Mouse (Mus musculus): ENCODE data around the gene Olfr613. TPM values are rescaled to one million over a fixed set of nuclear protein-coding genes. Genes with fewer than 3 reads are reported as not detected.
"Not testable (repeated sequence)": the region's sequence is repeated elsewhere in the genome, so short reads cannot be mapped to it uniquely, and the experiment has no call there.

Gene Olfr613
- polyA plus RNA-seq (2015; fragmentation: Nextera tagmentation; extraction: Ambion mirVana): 0.08 and 0.11 TPM in 2 replicates

DNA sequence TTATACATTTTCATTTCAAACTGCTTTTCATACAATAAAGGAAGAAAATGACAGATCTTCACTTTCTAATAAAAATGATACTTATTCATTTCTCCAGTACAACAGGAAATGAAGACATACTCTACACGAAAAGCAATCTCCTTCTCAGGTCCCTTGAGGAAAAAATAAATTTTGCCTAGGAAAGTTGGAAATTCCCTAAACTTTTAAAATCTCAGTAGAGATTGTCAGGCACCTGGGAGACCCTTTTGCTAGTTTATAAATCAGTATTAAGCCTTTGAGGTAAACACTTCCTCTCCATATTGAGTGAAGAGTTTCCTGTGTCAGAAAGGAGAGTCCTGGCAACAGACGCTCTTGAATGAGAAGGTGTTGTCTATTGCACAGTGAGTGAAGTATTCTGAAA lies at the start of gene Olfr613:
Olfr613 (plus strand) TSS at position 301 of the 400 bp plus-strand sequence.
- WGBS: 80% methylated on average over 2 of the region's 2 CpGs
- H3K4me2 ChIP-seq (replicated peaks): no peak within 1 kb of the TSS
- no peaks in the 10 kb centered on the region for H3K36me3 ChIP-seq
- H3K4me3 ChIP-seq (replicated peaks): no peak within 1 kb of the TSS
- ATAC-seq (ENCODE audit: insufficient number of reproducible peaks, low FRiP score, low TSS enrichment, low read depth): no peak
- no peak within 1 kb of the TSS for H3K27ac ChIP-seq (replicated peaks)
- H3K27me3 ChIP-seq: no peaks in the 10 kb centered on the region
- no peak within 1 kb of the TSS for H3K9ac ChIP-seq
- H3K9me3 ChIP-seq (replicated peaks): no peaks in the 10 kb centered on the region
- H3K4me1 ChIP-seq: no peaks in the 10 kb centered on the region

DNA sequence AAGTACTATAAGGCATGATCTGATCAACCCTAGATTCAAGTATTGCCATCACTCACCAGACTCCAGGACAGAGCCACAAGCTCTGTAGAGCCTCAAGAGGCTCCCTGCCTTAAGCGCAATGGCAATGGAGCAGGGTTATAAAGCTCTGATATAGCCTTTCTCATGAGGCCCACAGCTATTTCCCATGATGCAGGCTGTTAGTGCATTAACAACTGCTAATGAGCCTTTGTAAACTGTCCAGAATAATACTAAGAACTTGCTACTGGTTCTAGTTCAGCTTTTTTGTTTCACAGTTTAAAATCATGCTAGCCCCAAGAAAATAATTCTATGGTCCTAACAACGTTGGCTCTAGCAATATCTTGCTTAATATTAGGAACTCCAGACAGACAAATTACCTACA lies 35.9 kb upstream of the Olfr613 start, which contains the start of gene Olfr610:
Olfr610 (minus strand) TSS at position 101 of the 400 bp plus-strand sequence.
- Histone ChIP-seq H3K9me3 (replicated peaks) (no peaks in the 10 kb centered on the region), H3K27ac (replicated peaks) (no peak within 1 kb of the TSS), H3K4me2 (replicated peaks) (no peak within 1 kb of the TSS), H3K27me3 (no peaks in the 10 kb centered on the region), H3K36me3 (no peaks in the 10 kb centered on the region), H3K9ac (no peak within 1 kb of the TSS), H3K4me1 (no peaks in the 10 kb centered on the region), H3K4me3 (replicated peaks) (no peak within 1 kb of the TSS)
- no peak for ATAC-seq (ENCODE audit: insufficient number of reproducible peaks, low FRiP score, low TSS enrichment, low read depth)
- WGBS: 86% methylated on average over 2 of the region's 2 CpGs

DNA sequence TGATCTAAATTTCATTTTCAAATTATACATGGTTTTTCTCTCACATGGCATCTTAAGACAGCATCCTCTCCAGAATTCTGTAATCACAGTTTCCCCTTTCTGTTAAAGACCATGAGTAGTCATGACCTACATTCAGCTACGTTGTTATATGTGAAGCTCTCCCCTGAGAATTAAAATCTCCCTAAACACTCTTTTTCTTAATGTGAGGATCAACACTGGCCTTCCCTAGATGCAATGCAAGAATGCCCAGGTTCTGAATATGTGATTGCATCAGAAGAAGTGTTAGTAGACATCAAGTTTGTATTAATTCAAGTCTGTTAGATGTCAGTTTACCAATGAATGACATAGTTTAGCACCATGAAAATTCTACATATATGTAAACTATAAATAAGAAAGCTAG lies 27.1 kb upstream of the Olfr613 start, which contains the start of gene Olfr611:
Olfr611 (minus strand) TSS at position 101 of the 400 bp plus-strand sequence.
- H3K9ac ChIP-seq; H3K4me3 ChIP-seq (replicated peaks): not testable (repeated sequence)
- 78% methylated on average over 1 of the region's 1 CpGs for WGBS

DNA sequence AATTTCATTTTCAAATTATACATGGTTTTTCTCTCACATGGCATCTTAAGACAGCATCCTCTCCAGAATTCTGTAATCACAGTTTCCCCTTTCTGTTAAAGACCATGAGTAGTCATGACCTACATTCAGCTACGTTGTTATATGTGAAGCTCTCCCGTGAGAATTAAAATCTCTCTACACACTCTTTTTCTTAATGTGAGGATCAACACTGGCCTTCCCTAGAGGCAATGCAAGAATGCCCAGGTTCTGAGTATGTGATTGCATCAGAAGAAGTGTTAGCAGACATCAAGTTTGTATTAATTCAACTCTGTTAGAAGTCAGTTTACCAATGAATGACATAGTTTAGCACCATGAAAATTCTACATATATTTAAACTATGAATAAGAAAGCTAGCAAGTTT lies 5.3 kb upstream of the Olfr613 start, which contains the start of gene Olfr612:
Olfr612 (minus strand) TSS at position 101 of the 400 bp plus-strand sequence.
- 76% methylated on average over 2 of the region's 2 CpGs for WGBS
- not testable (repeated sequence) for H3K4me2 ChIP-seq (replicated peaks); H3K4me3 ChIP-seq (replicated peaks); H3K27ac ChIP-seq (replicated peaks); H3K9ac ChIP-seq; H3K4me1 ChIP-seq; H3K27me3 ChIP-seq; H3K36me3 ChIP-seq; H3K9me3 ChIP-seq (replicated peaks); ATAC-seq (ENCODE audit: insufficient number of reproducible peaks, low FRiP score, low TSS enrichment, low read depth)

More for the DNA sequence above, 27.1 kb upstream of the Olfr613 start, which contains the start of gene Olfr611:
- not testable (repeated sequence) for H3K27ac ChIP-seq (replicated peaks); H3K4me1 ChIP-seq; H3K4me2 ChIP-seq (replicated peaks); H3K27me3 ChIP-seq; ATAC-seq (ENCODE audit: insufficient number of reproducible peaks, low FRiP score, low TSS enrichment, low read depth); H3K9me3 ChIP-seq (replicated peaks); H3K36me3 ChIP-seq

DNA sequence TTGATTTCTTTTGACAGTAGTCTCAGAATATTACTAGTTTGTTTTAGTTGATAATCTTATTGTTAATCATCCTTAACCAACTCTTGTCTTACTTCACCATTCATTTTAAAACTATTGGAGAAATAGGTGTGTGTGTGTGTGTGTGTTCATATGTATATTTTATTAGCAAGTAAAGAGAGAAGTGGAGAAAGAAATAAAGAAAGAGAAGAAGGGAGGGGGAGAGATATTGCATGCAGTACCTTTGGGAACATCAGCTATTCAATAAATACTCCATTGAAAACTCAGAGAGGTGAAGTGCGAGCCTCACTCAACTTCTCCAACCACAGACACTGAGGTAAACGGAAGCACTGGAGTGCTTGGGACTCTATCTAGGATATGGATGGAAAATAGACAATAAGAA lies 7.9 kb downstream of the Olfr613 start, which contains the start of gene Olfr615:
Olfr615 (plus strand) TSS at position 301 of the 400 bp plus-strand sequence.
- Histone ChIP-seq H3K4me1 (no peaks in the 10 kb centered on the region), H3K36me3 (no peaks in the 10 kb centered on the region), H3K4me2 (replicated peaks) (no peak within 1 kb of the TSS), H3K4me3 (replicated peaks) (no peak within 1 kb of the TSS), H3K27me3 (no peaks in the 10 kb centered on the region), H3K9me3 (replicated peaks) (no peaks in the 10 kb centered on the region), H3K27ac (replicated peaks) (no peak within 1 kb of the TSS), H3K9ac (no peak within 1 kb of the TSS)
- no peak for ATAC-seq (ENCODE audit: insufficient number of reproducible peaks, low FRiP score, low TSS enrichment, low read depth)
- 75% methylated on average over 2 of the region's 2 CpGs for WGBS

DNA sequence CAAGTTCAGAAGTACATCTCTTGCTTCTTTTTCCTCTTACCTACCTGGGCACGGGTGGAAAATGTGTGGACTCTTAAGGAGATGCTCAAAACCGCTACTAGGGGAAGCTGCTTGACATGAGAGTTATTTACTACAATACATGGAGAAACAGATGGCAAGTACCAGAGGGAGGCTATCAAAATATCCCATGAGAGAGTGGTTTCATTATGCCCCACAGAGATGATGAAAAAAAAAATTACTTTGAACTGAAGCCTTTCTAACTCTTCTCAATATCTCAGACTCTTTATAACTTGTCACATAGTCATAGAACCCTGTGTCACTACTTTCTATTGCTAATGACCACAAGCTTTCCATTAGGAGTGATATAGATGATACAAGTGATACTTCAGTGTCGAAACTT lies 21.2 kb downstream of the Olfr613 start, which contains the start of gene Olfr616:
Olfr616 (minus strand) TSS at position 101 of the 400 bp plus-strand sequence.
- WGBS: 76% methylated on average over 3 of the region's 3 CpGs
- Histone ChIP-seq H3K9ac (no peak within 1 kb of the TSS), H3K4me3 (replicated peaks) (no peak within 1 kb of the TSS), H3K4me1 (no peaks in the 10 kb centered on the region), H3K4me2 (replicated peaks) (no peak within 1 kb of the TSS), H3K36me3 (no peaks in the 10 kb centered on the region), H3K9me3 (replicated peaks) (no peaks in the 10 kb centered on the region), H3K27me3 (no peaks in the 10 kb centered on the region), H3K27ac (replicated peaks) (no peak within 1 kb of the TSS)
- no peak for ATAC-seq (ENCODE audit: insufficient number of reproducible peaks, low FRiP score, low TSS enrichment, low read depth)

DNA sequence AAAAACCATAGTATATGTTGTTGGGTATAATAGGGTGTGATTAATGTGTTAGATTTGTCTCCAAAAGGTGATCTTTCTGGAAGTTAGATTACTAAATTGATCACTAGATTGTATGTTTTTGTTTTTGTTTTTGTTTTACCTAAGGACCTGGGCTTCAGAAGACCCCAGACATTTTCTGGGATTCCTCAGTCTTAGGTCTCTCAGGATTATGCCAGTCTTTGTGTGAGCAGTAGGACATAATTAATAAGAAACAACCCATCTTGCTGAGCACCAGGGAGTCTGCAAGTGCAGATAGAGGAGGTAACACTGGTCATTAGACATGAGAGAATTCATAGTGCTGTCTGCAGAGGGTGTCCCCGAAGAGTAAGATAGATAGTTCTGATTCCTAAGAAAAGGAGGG lies 24.9 kb downstream of the Olfr613 start, which contains the start of gene Olfr617:
Olfr617 (plus strand) TSS at position 301 of the 400 bp plus-strand sequence.
- H3K4me1 ChIP-seq: no peaks in the 10 kb centered on the region
- 82% methylated on average over 1 of the region's 1 CpGs for WGBS
- H3K9ac ChIP-seq: no peak within 1 kb of the TSS
- H3K27me3 ChIP-seq: no peaks in the 10 kb centered on the region
- no peak within 1 kb of the TSS for H3K4me2 ChIP-seq (replicated peaks)
- no peak within 1 kb of the TSS for H3K27ac ChIP-seq (replicated peaks)
- H3K4me3 ChIP-seq (replicated peaks): no peak within 1 kb of the TSS
- no peaks in the 10 kb centered on the region for H3K9me3 ChIP-seq (replicated peaks)
- H3K36me3 ChIP-seq: no peaks in the 10 kb centered on the region
- ATAC-seq (ENCODE audit: insufficient number of reproducible peaks, low FRiP score, low TSS enrichment, low read depth): no peak

DNA sequence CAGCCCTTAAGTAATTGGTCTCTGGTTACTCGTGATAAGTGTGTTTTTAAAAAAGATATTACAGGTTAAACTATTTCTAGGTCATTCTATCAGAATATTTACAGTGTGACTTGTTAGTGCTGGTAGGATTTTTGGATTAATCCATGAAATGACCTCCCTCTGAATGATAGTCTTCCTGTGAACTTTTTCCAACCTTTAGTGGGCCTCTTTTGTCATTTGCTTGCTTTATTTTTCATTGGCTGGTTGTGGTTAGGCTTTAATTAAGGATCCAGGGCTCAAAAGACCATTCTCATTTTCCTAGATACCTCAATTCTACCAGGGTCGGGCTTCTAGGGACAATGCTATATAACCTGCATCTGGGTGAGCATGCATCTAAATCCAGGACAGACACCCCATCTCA lies 41.9 kb downstream of the Olfr613 start, which contains the start of gene Olfr618:
Olfr618 (plus strand) TSS at position 301 of the 400 bp plus-strand sequence.
- H3K4me1 ChIP-seq: no peaks in the 10 kb centered on the region
- no peak within 1 kb of the TSS for H3K4me2 ChIP-seq (replicated peaks)
- H3K9ac ChIP-seq: no peak within 1 kb of the TSS
- no peaks in the 10 kb centered on the region for H3K27me3 ChIP-seq
- no peak for ATAC-seq (ENCODE audit: insufficient number of reproducible peaks, low FRiP score, low TSS enrichment, low read depth)
- 52% methylated on average over 2 of the region's 2 CpGs for WGBS
- H3K4me3 ChIP-seq (replicated peaks): no peak within 1 kb of the TSS
- H3K27ac ChIP-seq (replicated peaks): no peak within 1 kb of the TSS
- no peaks in the 10 kb centered on the region for H3K36me3 ChIP-seq
- no peaks in the 10 kb centered on the region for H3K9me3 ChIP-seq (replicated peaks)

DNA sequence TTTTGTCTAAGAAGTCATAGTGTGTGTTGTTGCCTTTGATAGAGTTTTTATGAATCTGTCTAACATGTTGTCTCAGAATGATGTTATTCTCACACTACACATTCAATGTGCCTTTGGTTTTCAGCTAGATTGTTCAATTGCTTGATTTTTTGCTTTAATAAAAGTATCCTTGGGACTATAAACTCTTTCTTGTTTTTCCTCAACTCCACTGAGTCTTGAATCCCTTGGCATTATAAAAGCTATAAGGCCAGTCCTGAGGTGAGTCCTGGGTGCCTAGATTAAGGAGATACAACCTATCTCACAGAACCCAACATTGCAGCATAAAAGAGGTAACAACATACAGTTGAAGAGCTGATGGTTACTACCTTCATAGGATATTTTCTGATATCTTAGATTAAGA lies 52.4 kb downstream of the Olfr613 start, which contains the start of gene Olfr619:
Olfr619 (plus strand) TSS at position 301 of the 400 bp plus-strand sequence.
- Histone ChIP-seq H3K4me2 (replicated peaks) (no peak within 1 kb of the TSS), H3K4me3 (replicated peaks) (no peak within 1 kb of the TSS), H3K27ac (replicated peaks) (no peak within 1 kb of the TSS), H3K4me1 (no peaks in the 10 kb centered on the region), H3K36me3 (no peaks in the 10 kb centered on the region), H3K9me3 (replicated peaks) (no peaks in the 10 kb centered on the region), H3K27me3 (no peaks in the 10 kb centered on the region), H3K9ac (no peak within 1 kb of the TSS)
- no peak for ATAC-seq (ENCODE audit: insufficient number of reproducible peaks, low FRiP score, low TSS enrichment, low read depth)

Small RNAs within 50 kb of the gene (microRNA-seq; reads per million reads assigned to microRNA genes)
- gene Gm26506 (ENCODE audit: borderline number of aligned reads): not detected

Other genes starting within 250 kb of the Olfr613 start
- gene Olfr596, start 242.4 kb upstream of the Olfr613 start, polyA plus RNA-seq (2015; fragmentation: Nextera tagmentation; extraction: Ambion mirVana): not detected in 2 replicates
- 0.15 TPM in 1 of 2 replicates, not detected in the other for gene Olfr597, start 231.8 kb upstream of the Olfr613 start, polyA plus RNA-seq (2015; fragmentation: Nextera tagmentation; extraction: Ambion mirVana)
- gene Olfr598, start 224.5 kb upstream of the Olfr613 start, polyA plus RNA-seq (2015; fragmentation: Nextera tagmentation; extraction: Ambion mirVana): 0.12 and 0.55 TPM in 2 replicates
- not detected in 2 replicates for gene Olfr599, start 212.2 kb upstream of the Olfr613 start, polyA plus RNA-seq (2015; fragmentation: Nextera tagmentation; extraction: Ambion mirVana)
- gene Olfr600, start 198.4 kb upstream of the Olfr613 start, polyA plus RNA-seq (2015; fragmentation: Nextera tagmentation; extraction: Ambion mirVana): not detected in 2 replicates
- 0.22 and 0.43 TPM in 2 replicates for gene Olfr601, start 185.4 kb upstream of the Olfr613 start, polyA plus RNA-seq (2015; fragmentation: Nextera tagmentation; extraction: Ambion mirVana)
- not detected in 2 replicates for gene Olfr603, start 161.9 kb upstream of the Olfr613 start, polyA plus RNA-seq (2015; fragmentation: Nextera tagmentation; extraction: Ambion mirVana)
- gene Usp17lc, start 133.0 kb upstream of the Olfr613 start, polyA plus RNA-seq (2015; fragmentation: Nextera tagmentation; extraction: Ambion mirVana): not detected in 2 replicates
- not detected in 2 replicates for gene Olfr605, start 102.6 kb upstream of the Olfr613 start, polyA plus RNA-seq (2015; fragmentation: Nextera tagmentation; extraction: Ambion mirVana)
- gene Olfr606, start 99.0 kb upstream of the Olfr613 start, polyA plus RNA-seq (2015; fragmentation: Nextera tagmentation; extraction: Ambion mirVana): 0.16 TPM in 1 of 2 replicates, not detected in the other
- 0.18 TPM in 1 of 2 replicates, not detected in the other for gene Olfr607, start 83.9 kb upstream of the Olfr613 start, polyA plus RNA-seq (2015; fragmentation: Nextera tagmentation; extraction: Ambion mirVana)
- gene Olfr608, start 78.2 kb upstream of the Olfr613 start, polyA plus RNA-seq (2015; fragmentation: Nextera tagmentation; extraction: Ambion mirVana): 0.14 and 0.25 TPM in 2 replicates
- gene Olfr609, start 50.0 kb upstream of the Olfr613 start, polyA plus RNA-seq (2015; fragmentation: Nextera tagmentation; extraction: Ambion mirVana): not detected in 2 replicates
- gene Olfr610, start 36.0 kb upstream of the Olfr613 start, polyA plus RNA-seq (2015; fragmentation: Nextera tagmentation; extraction: Ambion mirVana): 0.28 TPM in 1 of 2 replicates, not detected in the other
- not detected in 2 replicates for gene Olfr611, start 27.2 kb upstream of the Olfr613 start, polyA plus RNA-seq (2015; fragmentation: Nextera tagmentation; extraction: Ambion mirVana)
- 0.26 and 0.27 TPM in 2 replicates for gene Olfr612, start 5.4 kb upstream of the Olfr613 start, polyA plus RNA-seq (2015; fragmentation: Nextera tagmentation; extraction: Ambion mirVana)
- gene Olfr615, start 8.0 kb downstream of the Olfr613 start, polyA plus RNA-seq (2015; fragmentation: Nextera tagmentation; extraction: Ambion mirVana): 0.25 and 0.29 TPM in 2 replicates
- 0.11 TPM in 2 replicates for gene Olfr616, start 21.1 kb downstream of the Olfr613 start, polyA plus RNA-seq (2015; fragmentation: Nextera tagmentation; extraction: Ambion mirVana)
- gene Olfr617, start 25.0 kb downstream of the Olfr613 start, polyA plus RNA-seq (2015; fragmentation: Nextera tagmentation; extraction: Ambion mirVana): not detected in 2 replicates
- 0.07 TPM in 1 of 2 replicates, not detected in the other for gene Olfr618, start 42.0 kb downstream of the Olfr613 start, polyA plus RNA-seq (2015; fragmentation: Nextera tagmentation; extraction: Ambion mirVana)
- 0.20 TPM in 1 of 2 replicates, not detected in the other for gene Olfr619, start 52.5 kb downstream of the Olfr613 start, polyA plus RNA-seq (2015; fragmentation: Nextera tagmentation; extraction: Ambion mirVana)
- 0.21 and 0.24 TPM in 2 replicates for gene Olfr620, start 64.5 kb downstream of the Olfr613 start, polyA plus RNA-seq (2015; fragmentation: Nextera tagmentation; extraction: Ambion mirVana)
- gene Olfr622, start 94.6 kb downstream of the Olfr613 start, polyA plus RNA-seq (2015; fragmentation: Nextera tagmentation; extraction: Ambion mirVana): 0.29 and 0.68 TPM in 2 replicates
- not detected in 2 replicates for gene Olfr623, start 115.6 kb downstream of the Olfr613 start, polyA plus RNA-seq (2015; fragmentation: Nextera tagmentation; extraction: Ambion mirVana)
- 0.04 and 0.07 TPM in 2 replicates for gene Olfr624, start 123.1 kb downstream of the Olfr613 start, polyA plus RNA-seq (2015; fragmentation: Nextera tagmentation; extraction: Ambion mirVana)
- gene Olfr625-ps1, start 134.6 kb downstream of the Olfr613 start, polyA plus RNA-seq (2015; fragmentation: Nextera tagmentation; extraction: Ambion mirVana): not detected in 2 replicates
- gene Olfr243, start 166.6 kb downstream of the Olfr613 start, polyA plus RNA-seq (2015; fragmentation: Nextera tagmentation; extraction: Ambion mirVana): 0.17 TPM in 1 of 2 replicates, not detected in the other
- gene Olfr628, start 182.3 kb downstream of the Olfr613 start, polyA plus RNA-seq (2015; fragmentation: Nextera tagmentation; extraction: Ambion mirVana): not detected in 2 replicates
- gene Olfr629, start 196.9 kb downstream of the Olfr613 start, polyA plus RNA-seq (2015; fragmentation: Nextera tagmentation; extraction: Ambion mirVana): 0.09 TPM in 1 of 2 replicates, not detected in the other
- not detected in 2 replicates for gene Olfr630, start 209.3 kb downstream of the Olfr613 start, polyA plus RNA-seq (2015; fragmentation: Nextera tagmentation; extraction: Ambion mirVana)
- gene Olfr69, start 223.5 kb downstream of the Olfr613 start, polyA plus RNA-seq (2015; fragmentation: Nextera tagmentation; extraction: Ambion mirVana): 0.25 and 0.43 TPM in 2 replicates
- 0.12 TPM in 1 of 2 replicates, not detected in the other for gene Olfr68, start 231.6 kb downstream of the Olfr613 start, polyA plus RNA-seq (2015; fragmentation: Nextera tagmentation; extraction: Ambion mirVana)
- gene Olfr67, start 243.7 kb downstream of the Olfr613 start, polyA plus RNA-seq (2015; fragmentation: Nextera tagmentation; extraction: Ambion mirVana): not detected in 2 replicates

Measured in embryonic facial prominence, embryonic 15.5 days (tissue).